Mouse (Mus musculus) MEL (cell line): ENCODE results near the gene Ruvbl2.

Experiments used
- CHD2 ChIP-seq: IDR thresholded peaks from 2 replicates; pipeline ENCODE4 v1.6.1; 2011; ENCODE audit warnings: low read length, improper control_type of control experiment
- CTCF ChIP-seq, 3 experiments: IDR thresholded peaks in 2 of 3; conservative IDR thresholded peaks in 1 of 3; 2 replicates each; pipeline ENCODE4 v1.5.1; 2011 to 2012; ENCODE audit warnings: low read length in 3 of 3, low read depth in 2 of 3, mild to moderate bottlenecking in 2 of 3, improper control_type of control experiment in 1 of 3, inconsistent platforms in 1 of 3, mixed read lengths in 1 of 3, moderate library complexity in 1 of 3; ENCODE audit not compliant: control insufficient read depth in 1 of 3, insufficient read depth in 1 of 3, poor library complexity in 1 of 3, severe bottlenecking in 1 of 3
- EP300 ChIP-seq, 2 experiments: IDR thresholded peaks; 2 replicates each; pipeline ENCODE4 v1.6.1; 2011; ENCODE audit warnings: improper control_type of control experiment in 2 of 2, low read length in 2 of 2, low read depth in 1 of 2, mild to moderate bottlenecking in 1 of 2
- GABPA ChIP-seq: IDR thresholded peaks from 2 replicates; pipeline ENCODE4 v1.6.1; 2012; ENCODE audit warnings: low read depth, mild to moderate bottlenecking, inconsistent platforms, low read length, improper control_type of control experiment, moderate library complexity
- KAT2A ChIP-seq: conservative IDR thresholded peaks from 2 replicates; pipeline ENCODE4 v1.6.1; 2012; ENCODE audit warnings: low read depth, low read length, improper control_type of control experiment, inconsistent platforms
- MAFK ChIP-seq: IDR thresholded peaks from 2 replicates; pipeline ENCODE4 v1.6.1; 2011; ENCODE audit warnings: low read depth, mild to moderate bottlenecking, low read length, improper control_type of control experiment, borderline replicate concordance
- MAX ChIP-seq: IDR thresholded peaks from 2 replicates; pipeline ENCODE4 v1.6.1; 2011; ENCODE audit warnings: low read length, improper control_type of control experiment
- POLR2A ChIP-seq, 2 experiments: IDR thresholded peaks; 2 replicates each; pipeline ENCODE4 v1.6.1; 2011 to 2012; ENCODE audit warnings: low read length in 2 of 2, mild to moderate bottlenecking in 2 of 2, control low read depth in 1 of 2, improper control_type of control experiment in 1 of 2, low read depth in 1 of 2, moderate library complexity in 1 of 2; ENCODE audit not compliant: control insufficient read depth in 1 of 2, insufficient read depth in 1 of 2, poor library complexity in 1 of 2
- SMC3 ChIP-seq: IDR thresholded peaks from 2 replicates; pipeline ENCODE4 v1.6.1; 2011; ENCODE audit warnings: low read depth, low read length, improper control_type of control experiment
- TAL1 ChIP-seq: IDR thresholded peaks from 2 replicates; pipeline ENCODE4 v1.6.1; 2012; ENCODE audit warnings: mild to moderate bottlenecking, inconsistent platforms, low read length, moderate library complexity, mixed read lengths
- TBP ChIP-seq: IDR thresholded peaks from 2 replicates; pipeline ENCODE4 v1.8.0; 2011; ENCODE audit warnings: low read depth, low read length, improper control_type of control experiment
- USF1 ChIP-seq: IDR thresholded peaks from 2 replicates; pipeline ENCODE4 v1.6.1; 2014; ENCODE audit warnings: low read depth, mild to moderate bottlenecking, inconsistent platforms, low read length, improper control_type of control experiment, moderate library complexity
- ZC3H11A ChIP-seq: IDR thresholded peaks from 2 replicates; pipeline ENCODE4 v1.6.1; 2012; ENCODE audit warnings: low read depth, mild to moderate bottlenecking, inconsistent platforms, low read length, improper control_type of control experiment
- ZMIZ1 ChIP-seq: IDR thresholded peaks from 2 replicates; pipeline ENCODE4 v1.6.1; 2012; ENCODE audit warnings: low read depth, mild to moderate bottlenecking, inconsistent platforms, low read length, improper control_type of control experiment, moderate library complexity

- TF ChIP-seq POLR2A (IDR thresholded peaks at IDR 0.05; ENCODE audit: control insufficient read depth in 1 of 2, insufficient read depth in 1 of 2, low read depth in 1 of 2, low read length in 2 of 2, poor library complexity in 1 of 2) (no peak), EP300 (IDR thresholded peaks at IDR 0.05; ENCODE audit: low read depth in 1 of 2, low read length in 2 of 2) (no peak), MAX (no peak), ZC3H11A (no peak), CTCF (IDR thresholded peaks at IDR 0.05 in 2 of 3, conservative IDR thresholded peaks at IDR 0.05 in 1 of 3; ENCODE audit: control insufficient read depth in 1 of 3, insufficient read depth in 1 of 3, low read depth in 2 of 3, low read length in 3 of 3, poor library complexity in 1 of 3, severe bottlenecking in 1 of 3) (peak; percentile 28 to 60 (median 49)), SMC3 (peak; percentile 35), GABPA (no peak), CHD2 (no peak), TBP (no peak), USF1 (no peak), ZMIZ1 (no peak), KAT2A (no peak), TAL1 (no peak), MAFK (no peak)
These were observed 9.6 kb upstream of the Ruvbl2 start for GRCm38 (mm10) chr7:45447325-45447990.
